Mouse (Mus musculus): ENCODE measurements around the gene Tenm2. TPM values are rescaled to one million over a fixed set of nuclear protein-coding genes. Genes with fewer than 3 reads are reported as not detected.

The Tenm2 gene
- polyA plus RNA-seq, 1 experiment = 14.4 TPM

DNA sequence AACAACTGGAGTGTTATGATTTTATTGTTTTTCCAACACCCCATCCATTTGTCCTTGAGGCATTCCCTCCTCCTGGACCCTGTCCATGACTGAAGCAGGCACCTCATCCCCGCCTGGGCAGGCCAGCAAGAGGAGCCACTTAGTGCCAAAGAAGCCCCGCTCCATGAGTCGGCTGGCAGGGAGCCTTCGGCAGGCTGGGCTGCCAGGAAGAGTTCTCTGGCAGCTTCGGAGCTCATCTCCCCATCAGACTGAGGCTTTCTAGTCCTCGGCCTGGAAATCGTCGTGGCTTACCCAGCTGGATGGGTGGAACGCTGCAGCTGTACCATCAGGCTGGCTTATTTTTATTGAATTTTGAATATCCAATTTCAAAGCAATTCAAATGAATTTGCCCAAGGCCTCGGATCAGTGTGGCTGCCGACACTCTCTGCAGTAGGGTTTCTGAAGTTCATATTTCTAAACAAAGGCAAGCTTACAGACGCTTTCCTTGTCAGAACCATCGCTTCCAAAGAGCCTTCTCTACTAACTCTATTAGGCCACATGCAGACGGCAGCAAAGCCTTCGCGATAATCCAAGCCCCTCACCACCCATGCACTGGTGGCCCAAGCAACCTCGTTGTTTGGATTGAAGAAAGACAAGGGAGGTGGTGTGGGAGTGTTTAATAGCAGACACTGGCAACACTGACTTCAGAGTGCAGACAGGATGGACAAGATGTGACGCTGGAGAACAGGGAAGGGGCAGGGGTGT lies 991.8 kb downstream of the Tenm2 start:
- DNase-seq (ENCODE audit: extremely low spot score in 1 of 2, low spot score in 1 of 2) = peak in 1 of 2 experiments; percentile 62

DNA sequence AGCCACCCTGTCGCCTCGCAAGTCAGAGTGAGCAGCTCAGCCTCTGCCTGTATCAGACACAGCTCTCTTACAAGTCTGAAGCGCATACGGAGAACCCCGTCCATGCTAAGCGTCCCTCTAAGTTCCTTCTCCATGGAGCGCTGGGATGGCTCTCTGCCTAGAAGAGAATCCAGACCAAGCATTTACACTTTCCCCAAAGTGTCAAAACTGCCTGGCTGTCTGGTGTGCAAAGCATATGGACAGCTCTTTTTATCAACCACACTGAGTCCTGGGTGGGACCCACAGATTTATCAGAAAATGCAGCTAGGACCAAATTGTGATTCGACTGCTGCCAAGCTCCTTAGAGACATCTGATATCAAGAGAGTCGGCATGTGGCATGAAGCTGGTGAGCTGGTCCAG lies 996.9 kb downstream of the Tenm2 start:
- DNase-seq (ENCODE audit: extremely low spot score in 1 of 2, low spot score in 1 of 2) = peak; percentile 29 to 55

DNA sequence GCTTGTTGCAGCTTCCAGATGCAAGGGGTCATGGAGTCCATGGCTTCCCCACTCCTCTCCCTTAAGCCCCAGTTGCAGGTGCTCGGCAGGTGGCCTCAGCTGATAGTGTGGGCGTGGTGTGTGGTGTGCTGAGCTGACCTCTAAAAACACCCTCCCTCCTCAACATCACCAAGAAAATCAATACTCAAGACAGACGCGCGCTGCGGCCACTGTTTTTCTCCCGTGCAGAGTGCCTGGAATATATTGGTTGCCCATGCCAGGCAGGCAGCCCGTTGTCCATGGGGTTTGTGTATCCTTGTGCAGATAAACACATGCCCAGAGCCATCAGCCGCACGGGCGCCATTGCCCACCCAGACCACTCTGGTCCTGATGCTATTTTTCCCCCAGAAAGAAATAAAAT lies 1007.1 kb downstream of the Tenm2 start:
- DNase-seq (ENCODE audit: extremely low spot score in 1 of 2, low spot score in 1 of 2) = no peak

DNA sequence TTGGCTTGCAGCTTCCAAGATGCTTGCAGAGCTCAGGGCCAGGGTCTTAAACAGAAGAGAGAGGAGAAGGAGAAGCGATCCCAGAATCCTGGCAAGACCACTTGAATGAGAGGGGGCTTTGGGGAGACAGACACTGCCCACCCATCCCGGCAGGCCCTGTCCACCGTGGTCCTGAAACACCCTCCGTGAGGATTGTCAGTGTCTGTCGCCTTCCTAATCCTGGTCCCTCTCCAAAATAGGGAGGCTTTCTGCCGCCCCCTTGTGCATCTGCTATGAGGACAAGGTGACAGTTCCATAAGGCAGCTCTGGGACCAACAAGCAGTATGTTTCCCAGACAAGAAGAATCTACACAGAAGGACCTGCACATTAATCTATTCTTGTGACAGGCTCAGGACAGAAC lies 1007.6 kb downstream of the Tenm2 start:
- no peak for DNase-seq (ENCODE audit: extremely low spot score in 1 of 2, low spot score in 1 of 2)

DNA sequence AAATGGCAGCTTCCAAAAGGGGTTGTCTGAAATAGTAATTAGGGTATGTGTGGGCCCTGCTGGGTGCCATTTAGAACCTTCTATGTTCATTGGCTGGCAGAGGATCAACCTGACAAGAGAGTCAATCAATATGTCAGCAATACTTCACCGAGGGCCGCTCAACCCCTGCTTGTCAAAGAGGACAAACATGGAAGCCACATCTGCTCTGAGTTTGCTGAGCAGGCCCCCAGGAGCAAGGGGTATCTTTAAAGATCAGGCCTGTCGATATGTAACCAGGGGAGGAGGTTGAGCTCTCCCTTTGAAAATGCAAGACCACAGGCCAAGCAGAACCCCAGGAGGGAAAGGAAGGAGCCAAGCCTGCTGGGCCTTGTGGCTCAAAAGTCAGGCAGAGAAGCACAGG lies 1009.7 kb downstream of the Tenm2 start:
- DNase-seq (ENCODE audit: extremely low spot score in 1 of 2, low spot score in 1 of 2) = no peak

DNA sequence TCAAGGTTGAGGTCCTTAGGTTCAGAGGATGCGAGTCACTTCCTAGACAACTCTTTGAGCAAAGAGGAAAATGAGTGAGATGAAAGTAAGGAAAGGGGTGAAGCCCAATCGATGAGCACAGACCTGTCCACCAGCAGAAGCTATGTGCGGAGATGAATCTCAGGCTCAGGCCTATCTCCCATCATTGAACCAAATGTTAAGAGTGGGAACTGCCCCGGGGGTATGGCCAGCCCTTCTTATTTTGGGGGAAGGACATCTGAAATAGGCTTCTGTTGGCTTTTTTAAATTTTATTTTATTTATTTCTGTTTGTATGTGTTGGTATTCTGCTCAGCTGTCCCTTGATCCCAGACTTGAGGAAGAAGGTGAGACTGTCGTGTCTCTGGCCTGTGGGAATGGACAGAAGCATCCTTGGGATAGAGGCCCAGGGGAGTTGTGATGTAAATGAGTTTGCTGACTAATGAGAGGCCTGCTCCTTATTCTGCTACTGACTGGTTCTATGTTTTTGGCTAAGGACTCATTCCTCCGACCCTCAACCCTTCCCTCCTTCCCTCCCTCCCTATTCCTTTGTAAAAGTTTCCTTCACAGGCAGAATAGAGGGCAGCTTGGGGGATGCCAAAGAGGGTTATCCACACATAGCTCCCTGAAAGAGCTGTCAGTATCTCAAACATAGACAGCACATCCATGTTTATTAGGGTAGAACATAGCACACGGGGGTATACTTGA lies 1011.9 kb downstream of the Tenm2 start:
- no peak for DNase-seq (ENCODE audit: extremely low spot score in 1 of 2, low spot score in 1 of 2)

DNA sequence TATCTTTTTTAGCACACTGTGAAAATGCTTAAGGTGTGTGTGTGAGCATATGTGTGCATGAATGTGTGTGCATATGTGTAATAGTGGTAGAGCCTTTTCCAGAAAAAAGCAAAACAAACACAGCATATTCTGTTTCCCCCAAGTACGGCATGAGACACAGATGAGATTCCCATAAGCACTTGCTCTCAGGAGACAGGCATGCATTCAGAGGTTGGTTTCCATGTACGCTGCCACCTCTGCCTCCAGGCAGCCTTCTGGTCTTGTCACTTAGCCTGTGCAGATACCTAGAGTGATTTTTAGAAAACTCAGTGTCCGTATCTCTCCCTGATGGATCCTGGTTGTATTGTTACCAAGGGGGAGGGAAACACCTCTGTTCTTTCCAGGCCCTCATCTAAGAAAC lies 1013.7 kb downstream of the Tenm2 start:
- DNase-seq (ENCODE audit: extremely low spot score in 1 of 2, low spot score in 1 of 2) = no peak

DNA sequence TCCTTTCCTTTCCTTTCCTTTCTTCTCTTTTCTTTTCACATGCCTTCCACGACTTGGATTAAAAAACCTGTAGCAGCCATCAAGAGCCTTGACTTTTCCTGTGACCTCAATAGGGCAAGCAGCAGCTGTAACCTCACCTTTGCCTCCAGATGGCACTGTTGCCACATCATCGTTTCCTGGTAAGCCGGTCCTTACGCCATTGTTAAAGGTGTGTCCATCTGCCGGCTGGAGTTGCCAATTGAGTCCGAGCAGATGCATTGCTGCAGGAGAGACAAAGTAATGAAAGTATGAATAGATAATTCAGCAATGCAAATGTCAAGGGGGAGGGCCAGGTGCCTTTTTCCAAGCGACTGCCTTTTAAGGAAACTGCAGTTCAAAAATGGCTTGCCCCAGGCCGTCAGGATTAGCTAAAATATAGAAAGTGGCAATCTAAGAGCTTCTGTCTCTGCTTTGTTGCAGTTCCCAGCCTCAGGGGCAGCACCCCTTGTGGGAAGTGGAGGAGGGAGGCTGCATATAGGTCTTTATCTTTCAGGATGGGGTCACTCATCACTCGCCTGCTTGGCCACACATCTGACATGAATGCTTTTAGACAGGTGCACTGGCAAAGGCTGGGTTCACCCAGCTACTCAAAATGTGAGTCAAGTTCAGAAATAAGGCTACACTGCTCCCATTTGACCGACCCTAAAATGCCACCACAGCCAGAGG lies 1014.3 kb downstream of the Tenm2 start:
- peak; percentile 68 to 89 for DNase-seq (ENCODE audit: extremely low spot score in 1 of 2, low spot score in 1 of 2)

DNA sequence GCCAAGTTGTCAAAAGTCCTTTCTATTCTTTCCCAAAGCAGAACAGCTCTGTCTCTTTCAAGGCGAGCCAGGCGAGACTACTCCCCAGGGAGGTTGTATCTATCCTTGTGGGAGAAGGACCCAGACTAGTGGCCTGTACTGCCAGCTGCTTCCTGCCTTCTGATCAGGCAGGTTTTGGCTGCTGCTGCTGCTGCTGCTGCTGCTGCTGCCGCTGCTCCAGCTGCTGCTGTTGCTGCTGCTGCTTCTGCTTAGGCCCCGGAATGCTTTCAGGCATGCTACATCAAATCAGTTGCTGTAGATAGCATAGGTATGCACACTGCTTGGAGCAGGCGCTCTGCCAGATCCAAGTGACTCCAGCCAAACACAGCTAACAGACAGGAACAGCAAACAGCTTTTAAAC lies 1015.1 kb downstream of the Tenm2 start:
- no peak for DNase-seq (ENCODE audit: extremely low spot score in 1 of 2, low spot score in 1 of 2)

DNA sequence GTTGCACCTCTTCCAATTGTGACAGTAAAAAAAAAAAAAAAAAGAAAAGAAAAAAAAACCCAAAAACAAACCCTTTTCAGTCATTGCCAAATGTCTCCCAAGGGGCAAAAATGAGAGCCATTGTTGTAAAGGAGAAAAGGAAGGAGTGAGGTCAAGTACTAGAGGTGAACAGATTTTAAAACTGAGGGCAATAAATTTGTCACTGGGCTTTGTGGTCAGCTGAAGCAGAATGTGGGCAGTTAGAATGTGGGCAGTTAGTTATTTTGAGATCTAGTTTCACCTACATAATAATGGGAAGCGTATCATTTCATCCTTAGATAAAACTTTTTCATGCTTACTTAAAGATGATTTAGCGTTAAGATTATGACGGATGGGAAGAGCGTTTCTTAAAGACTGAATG lies 1016.2 kb downstream of the Tenm2 start:
- no peak for DNase-seq (ENCODE audit: extremely low spot score in 1 of 2, low spot score in 1 of 2)

DNA sequence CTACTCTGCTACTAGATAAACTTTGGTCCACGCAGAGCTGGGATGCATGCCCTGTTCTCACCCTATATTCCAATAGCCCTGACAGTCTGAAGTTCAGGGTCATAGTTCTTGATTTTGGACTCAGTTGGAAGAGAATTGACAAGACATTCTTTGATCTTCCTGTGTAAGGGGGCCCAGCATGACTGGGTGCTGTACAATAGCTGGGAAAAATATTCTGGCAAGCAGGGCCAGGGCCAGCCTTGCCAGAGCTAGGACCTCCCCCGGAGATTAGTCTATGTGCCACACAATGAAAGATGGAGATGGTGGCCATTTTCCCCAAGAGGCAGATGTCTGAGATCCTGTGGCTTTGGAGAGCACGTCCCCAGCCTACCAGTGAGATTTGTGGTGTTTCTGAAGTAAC lies 1021.2 kb downstream of the Tenm2 start:
- DNase-seq (ENCODE audit: extremely low spot score in 1 of 2, low spot score in 1 of 2) = no peak

DNA sequence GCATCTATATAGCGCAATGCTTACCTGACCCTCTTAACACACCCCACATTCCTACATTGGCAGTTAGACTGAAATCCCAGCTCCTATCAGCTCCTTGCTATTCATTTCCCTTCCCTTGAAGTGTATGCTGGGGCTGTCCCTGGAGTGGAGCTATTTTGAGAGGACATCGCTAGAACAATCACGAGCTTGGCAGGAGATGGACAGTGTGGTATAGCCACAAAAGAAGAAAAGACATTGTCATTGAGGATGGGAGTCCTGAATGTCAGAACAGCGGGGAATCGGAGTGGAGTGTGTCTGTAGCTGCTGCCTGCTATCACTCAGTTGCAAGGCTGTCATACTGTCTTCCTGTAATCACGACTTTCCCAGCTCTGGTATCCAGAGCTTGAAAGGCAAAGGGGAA lies 1031.4 kb downstream of the Tenm2 start:
- DNase-seq (ENCODE audit: extremely low spot score in 1 of 2, low spot score in 1 of 2) = no peak

DNA sequence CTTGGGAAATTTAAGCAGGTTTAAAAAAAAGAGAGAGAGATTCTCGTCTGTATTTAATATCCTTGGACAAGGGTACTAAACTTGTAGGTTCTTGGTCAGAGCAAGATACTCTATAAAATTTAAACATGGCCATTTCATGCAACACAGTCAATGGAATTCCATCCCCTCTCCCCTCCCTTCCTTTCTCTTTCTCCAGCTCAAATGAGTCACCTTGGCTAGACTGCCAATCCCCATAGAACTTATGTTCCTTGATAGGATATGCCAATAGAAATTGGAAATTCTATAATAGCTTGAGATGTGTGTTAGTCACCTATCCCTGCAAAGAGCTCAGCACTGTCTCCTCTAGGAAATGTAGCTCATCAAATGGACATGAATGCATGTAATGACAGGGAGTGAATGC lies 1031.9 kb downstream of the Tenm2 start:
- DNase-seq (ENCODE audit: extremely low spot score in 1 of 2, low spot score in 1 of 2) = no peak

DNA sequence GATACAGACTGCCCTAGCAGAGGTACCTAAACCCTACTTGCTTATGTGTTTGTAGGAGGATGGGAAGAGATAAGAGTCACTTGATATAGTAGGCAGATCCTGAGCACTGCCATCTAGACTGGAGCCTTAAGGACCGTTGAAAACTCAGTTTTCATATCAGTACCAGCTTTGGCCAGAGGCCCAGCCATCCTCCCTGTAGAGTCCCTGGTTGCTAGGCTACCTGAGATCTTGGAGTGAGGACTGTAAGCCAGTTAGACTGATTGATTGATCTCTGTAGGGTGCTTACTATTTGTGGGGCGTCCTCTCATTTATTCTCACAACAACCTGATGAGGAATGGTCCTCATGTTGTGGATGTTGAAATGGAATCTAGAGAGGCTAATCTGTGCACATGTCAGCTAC lies 1041.4 kb downstream of the Tenm2 start:
- no peak for DNase-seq (ENCODE audit: extremely low spot score in 1 of 2, low spot score in 1 of 2)

DNA sequence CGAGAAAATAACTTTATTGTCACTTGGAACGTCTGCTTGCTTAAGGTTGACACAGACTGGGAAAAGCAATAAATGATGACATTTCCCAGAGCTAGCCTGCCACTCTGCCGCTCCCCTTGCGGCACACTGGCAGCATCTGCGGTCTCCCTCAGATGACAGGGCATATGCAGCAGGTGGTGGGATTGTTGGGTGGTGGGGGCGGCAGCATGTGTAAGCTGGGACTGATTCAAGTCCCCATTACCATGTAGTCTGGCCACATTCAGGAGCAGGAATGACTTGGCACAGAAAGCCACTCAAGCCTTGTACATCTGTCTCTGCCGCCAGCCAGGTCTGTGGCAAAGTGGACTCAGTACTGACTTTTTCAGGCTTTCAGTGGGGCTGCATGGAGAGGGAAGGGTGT lies 1059.7 kb downstream of the Tenm2 start:
- peak; percentile 26 to 66 for DNase-seq (ENCODE audit: extremely low spot score in 1 of 2, low spot score in 1 of 2)

DNA sequence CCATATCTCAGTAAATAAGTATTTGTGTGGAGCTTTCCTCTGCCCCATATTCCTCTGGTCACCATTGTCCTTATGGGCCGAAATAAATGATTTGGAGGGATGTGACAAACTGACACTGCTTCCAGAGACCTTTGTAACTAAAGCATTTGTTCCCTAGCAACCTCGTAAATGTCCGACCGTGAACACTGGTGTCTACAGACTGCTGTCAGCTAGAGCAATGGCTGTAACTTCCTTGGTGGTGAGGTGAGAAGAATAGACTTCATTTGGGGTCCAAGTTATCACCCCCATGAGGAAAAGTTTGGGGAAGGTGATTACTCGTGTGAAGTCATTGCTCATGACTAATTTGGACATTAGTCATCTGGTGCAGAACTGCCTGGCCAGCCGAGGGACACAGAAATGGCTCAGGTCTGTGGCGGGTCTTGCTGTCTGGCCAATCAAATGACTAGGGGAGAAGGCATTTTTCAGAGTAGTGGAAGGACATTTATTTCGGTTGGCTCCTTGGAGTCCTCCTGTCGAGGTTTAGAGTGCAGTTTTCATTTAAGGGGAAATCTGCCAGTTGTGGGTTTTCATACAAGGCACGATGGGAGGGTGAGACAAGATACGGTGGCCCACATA lies 1062.6 kb downstream of the Tenm2 start:
- no peak for DNase-seq (ENCODE audit: extremely low spot score in 1 of 2, low spot score in 1 of 2)

DNA sequence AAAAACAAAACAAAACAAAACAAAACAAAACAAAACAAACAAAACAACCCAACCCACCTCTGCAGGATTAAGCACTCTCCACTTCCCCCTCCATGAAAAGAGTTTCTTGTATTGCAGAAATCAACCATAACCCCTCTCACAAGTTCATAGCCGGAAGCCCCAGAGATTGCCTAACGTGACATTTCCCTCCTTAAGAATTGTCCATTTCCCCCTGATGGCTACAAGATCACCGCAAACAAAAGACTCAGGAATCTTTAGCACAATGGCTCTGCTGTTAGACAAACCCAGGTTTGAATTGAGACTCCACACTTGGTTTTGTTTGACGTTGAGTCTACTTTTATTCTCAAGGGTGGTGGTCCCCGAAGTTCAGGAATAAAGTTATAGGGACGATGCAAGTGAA lies 1063.2 kb downstream of the Tenm2 start:
- DNase-seq (ENCODE audit: extremely low spot score in 1 of 2, low spot score in 1 of 2) = no peak

DNA sequence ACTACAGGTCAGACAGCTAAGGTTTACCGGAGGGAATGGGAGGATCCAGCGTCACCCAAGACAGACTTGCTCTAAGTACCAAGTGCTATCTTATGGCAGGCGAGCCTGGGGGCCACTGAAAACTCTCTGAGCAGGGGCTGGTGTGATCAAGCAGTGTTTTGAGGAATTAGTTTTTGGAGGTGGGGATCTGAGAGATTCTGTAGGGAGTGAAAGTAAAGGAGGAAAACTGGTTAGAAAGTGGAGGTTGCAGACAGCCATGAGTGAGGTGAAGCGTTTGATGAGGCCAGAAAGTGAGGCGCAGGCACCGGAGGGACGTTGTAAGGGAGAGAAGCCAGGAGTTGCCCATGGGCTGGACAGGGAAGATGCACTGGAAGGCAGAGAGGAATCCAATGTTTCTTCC lies 1063.8 kb downstream of the Tenm2 start:
- no peak for DNase-seq (ENCODE audit: extremely low spot score in 1 of 2, low spot score in 1 of 2)

DNA sequence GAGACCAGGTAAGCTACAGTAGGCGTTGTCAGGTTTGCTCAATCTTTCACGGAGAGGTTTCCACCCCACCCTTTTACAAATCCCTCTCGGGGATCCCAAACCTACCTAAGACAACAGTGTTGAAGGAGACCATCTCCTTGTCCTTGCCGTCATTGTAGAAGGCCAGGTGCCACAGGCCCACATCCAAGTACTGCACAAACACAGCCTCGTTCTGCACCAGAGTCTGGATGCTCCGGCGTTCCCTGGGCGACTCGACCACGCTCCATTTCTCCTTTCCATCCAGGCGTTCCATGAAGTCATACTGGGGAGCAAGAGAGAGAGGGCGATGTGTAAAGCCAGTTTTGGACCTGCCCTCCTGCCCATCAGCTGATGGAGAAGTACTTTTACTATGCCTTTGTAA lies 1064.5 kb downstream of the Tenm2 start:
- no peak for DNase-seq (ENCODE audit: extremely low spot score in 1 of 2, low spot score in 1 of 2)

DNA sequence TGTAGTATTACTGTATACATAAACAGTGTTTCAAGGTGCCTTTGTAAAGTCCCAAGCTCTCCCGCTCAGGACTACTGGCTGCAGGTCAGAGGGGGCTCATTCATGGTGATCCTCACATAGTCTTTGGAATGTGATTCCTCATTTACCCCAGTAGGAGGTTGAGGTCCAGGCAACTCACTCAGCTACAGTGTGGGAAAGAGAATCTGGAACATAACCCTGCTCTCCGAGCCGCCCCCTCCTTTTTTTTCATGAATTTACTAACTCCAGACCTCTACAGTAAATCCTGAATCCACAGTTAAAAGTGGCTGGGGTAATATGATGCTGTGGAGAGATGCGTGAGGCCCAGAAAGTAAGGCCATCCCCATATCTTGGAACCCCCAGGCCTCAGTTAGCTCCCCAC lies 1066.0 kb downstream of the Tenm2 start:
- DNase-seq (ENCODE audit: extremely low spot score in 1 of 2, low spot score in 1 of 2) = no peak

DNA sequence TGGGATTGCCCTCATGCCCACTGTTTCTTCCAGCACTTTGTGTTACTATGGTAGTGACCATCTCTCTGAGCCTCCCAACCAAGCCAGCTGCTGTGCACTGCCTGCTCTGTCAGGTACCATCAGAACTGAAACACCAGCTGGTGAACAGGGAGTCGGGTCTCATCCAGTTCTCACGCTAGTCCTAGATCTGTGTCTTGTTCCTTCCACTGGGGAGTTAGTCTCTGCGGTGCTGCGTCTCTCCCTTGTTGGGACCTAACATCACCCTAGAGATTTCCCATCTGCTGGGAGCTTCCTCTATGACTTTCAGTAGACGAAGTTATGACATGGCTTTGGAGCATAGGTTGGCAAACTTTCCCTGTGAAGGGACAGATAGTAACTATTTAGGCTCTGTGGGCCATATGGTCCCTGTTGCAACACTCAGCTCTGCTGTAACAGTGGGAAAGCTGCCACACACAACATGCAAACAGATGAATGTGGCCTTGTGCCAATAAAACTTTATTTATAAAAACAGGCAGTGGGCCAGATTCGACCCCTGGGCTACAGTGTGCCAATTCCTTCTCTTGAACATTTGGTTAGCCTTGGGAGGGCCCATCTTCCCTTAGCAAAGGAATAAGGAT lies 1066.7 kb downstream of the Tenm2 start:
- DNase-seq (ENCODE audit: extremely low spot score in 1 of 2, low spot score in 1 of 2) = no peak

Data from frontal cortex, adult 2 months (tissue).